Mouse (Mus musculus): ENCODE data around the gene Rinl. TPM values are rescaled to one million over a fixed set of nuclear protein-coding genes. Genes with fewer than 3 reads are reported as not detected.

Rinl gene
- total RNA-seq, 2 experiments from 2014 or later = 47.6 to 53.9 TPM

GRCm38 (mm10) chr7:28808221-28808941 is 19.6 kb downstream of the Rinl start, which contains the start of gene Hnrnpl:
Gene Hnrnpl, plus strand, starts transcription at chr7:28808541.
- peak; percentile 8 for ATAC-seq (replicated peaks; ENCODE audit: poor library complexity)

GRCm38 (mm10) chr7:28808957-28809393 is 20.2 kb downstream of the Rinl start:
- ATAC-seq (replicated peaks; ENCODE audit: poor library complexity) = peak; percentile 53

- ATAC-seq (replicated peaks; ENCODE audit: poor library complexity) = peak; percentile 18
Observed at GRCm38 (mm10) chr7:28809401-28810089, 20.8 kb downstream of the Rinl start.

GRCm38 (mm10) chr7:28810107-28811066 is 21.6 kb downstream of the Rinl start:
- peak; percentile 64 for ATAC-seq (replicated peaks; ENCODE audit: poor library complexity)

- ATAC-seq (replicated peaks; ENCODE audit: poor library complexity) = peak; percentile 28
Observed at GRCm38 (mm10) chr7:28811228-28811627, 22.5 kb downstream of the Rinl start.

GRCm38 (mm10) chr7:28811640-28812275 is 23.0 kb downstream of the Rinl start:
- ATAC-seq (replicated peaks; ENCODE audit: poor library complexity) = no peak

- ATAC-seq (replicated peaks; ENCODE audit: poor library complexity) = no peak
Observed at GRCm38 (mm10) chr7:28812436-28812835, 23.7 kb downstream of the Rinl start.

GRCm38 (mm10) chr7:28812949-28813348 is 24.2 kb downstream of the Rinl start:
- ATAC-seq (replicated peaks; ENCODE audit: poor library complexity) = no peak

- ATAC-seq (replicated peaks; ENCODE audit: poor library complexity) = no peak
Observed at GRCm38 (mm10) chr7:28814306-28815034, 25.7 kb downstream of the Rinl start.

- ATAC-seq (replicated peaks; ENCODE audit: poor library complexity) = no peak
Observed at GRCm38 (mm10) chr7:28815230-28815629, 26.5 kb downstream of the Rinl start.

GRCm38 (mm10) chr7:28816201-28816600 is 27.4 kb downstream of the Rinl start:
- no peak for ATAC-seq (replicated peaks; ENCODE audit: poor library complexity)

GRCm38 (mm10) chr7:28816920-28817319 is 28.2 kb downstream of the Rinl start:
- no peak for ATAC-seq (replicated peaks; ENCODE audit: poor library complexity)

GRCm38 (mm10) chr7:28817524-28817923 is 28.8 kb downstream of the Rinl start:
- ATAC-seq (replicated peaks; ENCODE audit: poor library complexity) = no peak

- no peak for ATAC-seq (replicated peaks; ENCODE audit: poor library complexity)
Observed at GRCm38 (mm10) chr7:28817957-28818356, 29.2 kb downstream of the Rinl start.

GRCm38 (mm10) chr7:28818436-28818835 is 29.7 kb downstream of the Rinl start:
- ATAC-seq (replicated peaks; ENCODE audit: poor library complexity) = no peak

GRCm38 (mm10) chr7:28818861-28819452 is 30.2 kb downstream of the Rinl start:
- ATAC-seq (replicated peaks; ENCODE audit: poor library complexity) = peak; percentile 49

- ATAC-seq (replicated peaks; ENCODE audit: poor library complexity) = no peak
Observed at GRCm38 (mm10) chr7:28819571-28819970, 30.8 kb downstream of the Rinl start.

- ATAC-seq (replicated peaks; ENCODE audit: poor library complexity) = no peak
Observed at GRCm38 (mm10) chr7:28820358-28821260, 31.8 kb downstream of the Rinl start.
